Mouse (Mus musculus) lung, postnatal 0 days (tissue): ENCODE results near the gene Cntn5.

Source experiments
- CTCF ChIP-seq: IDR thresholded peaks from 2 replicates; pipeline ENCODE4 v1.5.1; 2016; ENCODE audit warnings: antibody characterized with exemption, mild to moderate bottlenecking
- EP300 ChIP-seq: IDR thresholded peaks from 2 replicates; pipeline ENCODE4 v1.6.1; 2016; ENCODE audit warnings: antibody characterized with exemption, mild to moderate bottlenecking, control low read depth

- no peak for TF ChIP-seq CTCF
- no peak for TF ChIP-seq EP300
These were observed 959.7 kb downstream of the Cntn5 start for GRCm38 (mm10) chr9:9944872-9945271.
